Mouse (Mus musculus) hindbrain, embryonic 13.5 days (tissue): Measurements from ENCODE around the gene Ren1. TPM values are rescaled to one million over a fixed set of nuclear protein-coding genes. Genes with fewer than 3 reads are reported as not detected.
A peak's percentile ranks its signal among the peaks of the same experiment; 100 is the strongest.

Source experiments
- ATAC-seq: fragments of 200-750 bp; cut with Nextera tagmentation; 2 replicates; pipeline ENCODE4 v1.8.0; 2017; ENCODE audit warnings: moderate TSS enrichment; ENCODE audit not compliant: low FRiP score
- H3K27ac ChIP-seq: fragments of 300-500 bp; sonication (generic); 2 replicates; pipeline ENCODE4 v1.5.1; 2015; ENCODE audit warnings: inconsistent platforms, mild to moderate bottlenecking, moderate library complexity
- H3K27me3 ChIP-seq: fragments of 300-500 bp; sonication (generic); 2 replicates; pipeline ENCODE4 v1.6.1; 2015; ENCODE audit warnings: mild to moderate bottlenecking, inconsistent platforms
- H3K36me3 ChIP-seq: fragments of 300-500 bp; sonication (generic); 2 replicates; pipeline ENCODE4 v1.6.1; 2015; ENCODE audit warnings: mild to moderate bottlenecking, inconsistent platforms
- H3K4me1 ChIP-seq: fragments of 300-500 bp; sonication (generic); replicated peaks from 2 replicates; pipeline ENCODE4 v1.6.1; 2015; ENCODE audit warnings: inconsistent platforms
- H3K4me2 ChIP-seq: fragments of 300-500 bp; sonication (generic); 2 replicates; pipeline ENCODE4 v1.6.1; 2015; ENCODE audit warnings: inconsistent platforms, mild to moderate bottlenecking, moderate library complexity
- H3K4me3 ChIP-seq: fragments of 300-500 bp; sonication (generic); 2 replicates; pipeline ENCODE4 v1.5.1; 2015; ENCODE audit warnings: mild to moderate bottlenecking, inconsistent platforms
- H3K9ac ChIP-seq: fragments of 300-500 bp; sonication (generic); 2 replicates; pipeline ENCODE4 v1.6.1; 2015; ENCODE audit warnings: mild to moderate bottlenecking, inconsistent platforms
- H3K9me3 ChIP-seq: fragments of 300-500 bp; sonication (generic); 2 replicates; pipeline ENCODE4 v1.6.1; 2016; ENCODE audit warnings: inconsistent platforms
- WGBS: fragments of 180-500 bp; shearing (Covaris S2); methylation state at CpG from one replicate; pipeline ENCODE4 v1.1.7; 2015; 5-methylcytosine and 5-hydroxymethylcytosine counted together
- polyA plus RNA-seq: library from polyadenylated mRNA; unstranded; fragments of >200 nt; fragmentation: Nextera tagmentation; extraction: Ambion mirVana; gene quantifications from 2 replicates; pipeline ENCODE4 v1.2.1, GENCODE M21; 2015

The Ren1 gene
- polyA plus RNA-seq, 1 experiment from 2014 or later, result 4.2 TPM

DNA sequence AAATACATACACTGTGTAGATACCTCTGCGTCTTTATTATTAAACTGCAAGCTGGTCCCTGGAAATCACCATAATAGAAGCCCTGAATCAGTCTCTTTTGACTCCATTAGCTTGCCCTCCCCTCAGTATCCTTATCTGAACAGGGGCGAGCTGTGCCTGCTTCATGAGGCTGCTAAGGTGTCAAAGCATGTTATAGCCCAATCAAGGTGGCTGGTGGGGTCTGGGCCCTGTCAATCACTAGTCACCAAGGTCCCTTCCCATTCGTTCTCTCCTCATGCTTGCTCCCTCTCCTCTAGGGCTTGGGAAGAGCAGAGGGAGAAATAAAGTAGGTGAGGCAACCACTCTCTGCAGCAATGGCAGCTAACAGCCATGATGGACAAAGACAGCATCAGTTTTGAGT is 3.1 kb upstream of the Ren1 start:
- Histone ChIP-seq H3K4me2 (no peak overlapping the region), H3K4me1 (peaks cover 10% of the 10 kb centered on the region), H3K27me3 (no peaks in the 10 kb centered on the region), H3K4me3 (no peak overlapping the region), H3K9ac (no peak overlapping the region), H3K36me3 (no peaks in the 10 kb centered on the region), H3K9me3 (no peaks in the 10 kb centered on the region), H3K27ac (no peak overlapping the region; the same call in 1 of the 2 replicates)
- ATAC-seq, result no peak
- 69% methylated on average over 3 of the region's 3 CpGs for WGBS

DNA sequence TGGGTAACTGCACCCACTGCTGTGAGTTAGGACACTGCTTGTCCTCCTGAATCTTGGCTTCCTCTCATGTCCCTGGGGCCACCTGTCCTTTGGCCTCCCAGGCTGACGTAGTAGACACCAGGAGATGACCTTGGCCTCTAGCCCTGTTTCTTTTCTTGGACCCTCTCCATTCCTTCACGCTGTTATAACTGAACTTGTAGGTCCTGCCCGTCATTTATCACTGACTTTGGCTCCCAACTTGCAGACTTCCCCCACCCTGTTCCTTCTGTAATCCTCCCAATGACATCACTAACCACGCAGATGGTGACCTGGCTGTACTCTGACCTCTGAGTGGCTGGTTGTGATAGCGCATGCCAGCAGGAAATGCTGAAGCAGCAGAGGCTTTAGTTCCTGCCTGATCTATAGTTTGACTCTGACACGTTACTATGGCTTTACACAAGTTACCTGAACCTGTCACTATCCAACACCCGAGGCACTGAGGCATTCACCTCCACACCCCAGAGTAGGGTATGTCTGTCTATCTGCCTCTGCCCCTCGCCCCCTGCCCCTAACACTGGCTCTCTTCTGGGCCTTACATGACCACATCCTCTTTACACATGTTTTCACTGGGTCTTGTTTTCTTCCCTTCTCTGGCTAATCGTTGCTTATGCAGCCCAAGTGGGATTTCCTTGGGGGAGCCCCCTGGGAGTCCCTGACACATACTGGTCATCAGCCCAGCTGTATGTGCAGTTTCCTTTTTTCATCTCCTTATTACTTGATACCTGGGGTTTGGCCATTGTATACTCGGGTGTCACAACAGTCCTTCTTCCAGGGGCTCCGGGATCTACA is 2.4 kb upstream of the Ren1 start:
- Histone ChIP-seq H3K4me3 (no peak overlapping the region), H3K4me2 (no peak overlapping the region), H3K4me1 (peaks cover 10% of the 10 kb centered on the region), H3K9ac (no peak overlapping the region), H3K36me3 (no peaks in the 10 kb centered on the region), H3K27me3 (no peaks in the 10 kb centered on the region), H3K27ac (no peak overlapping the region), H3K9me3 (no peaks in the 10 kb centered on the region)
- ATAC-seq, result no peak
- 77% methylated on average over 11 of the region's 11 CpGs for WGBS

DNA sequence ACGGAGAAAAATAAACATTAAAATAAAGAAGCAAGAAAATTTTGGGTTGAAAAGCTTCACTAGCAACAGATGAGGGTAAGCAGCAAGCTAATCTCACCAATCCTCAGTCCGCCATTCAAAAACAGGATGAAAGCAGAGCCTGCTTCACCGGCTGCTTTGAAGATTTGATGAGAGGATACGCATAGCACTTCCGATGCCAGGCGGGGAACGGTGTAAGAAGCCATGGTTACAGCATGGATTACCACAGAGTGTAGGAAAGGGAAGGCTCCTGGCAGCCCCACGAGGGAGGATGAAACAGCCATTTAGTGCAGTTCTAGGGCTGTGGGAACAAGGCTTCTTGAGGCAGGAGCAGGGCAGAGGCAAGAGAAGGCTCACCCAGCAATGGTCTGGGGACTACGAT is 1.5 kb downstream of the Ren1 start:
- H3K9ac ChIP-seq, result no peak overlapping the region
- ATAC-seq, result no peak
- H3K4me3 ChIP-seq, result no peak overlapping the region
- H3K36me3 ChIP-seq, result no peaks in the 10 kb centered on the region
- no peaks in the 10 kb centered on the region for H3K9me3 ChIP-seq
- WGBS, result 67% methylated on average over 9 of the region's 9 CpGs
- H3K27ac ChIP-seq, result no peak overlapping the region
- peaks cover 16% of the 10 kb centered on the region for H3K27me3 ChIP-seq
- H3K4me1 ChIP-seq, result peaks cover 20% of the 10 kb centered on the region
- no peak overlapping the region for H3K4me2 ChIP-seq

DNA sequence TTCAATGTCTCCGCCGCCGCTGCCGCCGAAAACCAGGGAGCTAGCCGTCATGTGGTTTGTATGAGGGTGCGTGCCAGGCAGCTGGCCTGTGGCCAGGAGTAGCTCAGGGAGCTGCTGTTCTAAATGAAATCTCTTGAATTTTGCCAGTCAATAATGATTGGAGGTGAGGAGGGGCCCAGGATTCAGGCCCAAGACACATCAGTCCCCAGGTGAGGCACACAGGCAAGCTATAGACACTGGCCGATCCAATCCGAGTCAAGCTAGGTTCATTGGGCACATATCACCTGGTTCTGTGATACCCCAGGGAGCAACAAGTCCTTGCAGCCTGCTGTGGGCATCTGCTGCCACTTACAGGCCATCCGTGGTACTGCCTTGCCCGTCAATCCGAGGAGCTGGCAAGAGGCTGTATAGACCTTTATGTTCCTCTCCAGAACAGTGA is 3.1 kb downstream of the Ren1 start:
- Histone ChIP-seq H3K9ac (no peak overlapping the region), H3K9me3 (no peaks in the 10 kb centered on the region), H3K27me3 (peaks cover 25% of the 10 kb centered on the region), H3K4me1 (peaks cover 21% of the 10 kb centered on the region), H3K4me2 (peak overlapping the region; percentile 10; the same call in 1 of the 2 replicates), H3K27ac (no peak overlapping the region), H3K4me3 (no peak overlapping the region), H3K36me3 (no peaks in the 10 kb centered on the region)
- peak; percentile 26; the same call in 1 of the 2 replicates for ATAC-seq
- 39% methylated on average over 12 of the region's 12 CpGs for WGBS

DNA sequence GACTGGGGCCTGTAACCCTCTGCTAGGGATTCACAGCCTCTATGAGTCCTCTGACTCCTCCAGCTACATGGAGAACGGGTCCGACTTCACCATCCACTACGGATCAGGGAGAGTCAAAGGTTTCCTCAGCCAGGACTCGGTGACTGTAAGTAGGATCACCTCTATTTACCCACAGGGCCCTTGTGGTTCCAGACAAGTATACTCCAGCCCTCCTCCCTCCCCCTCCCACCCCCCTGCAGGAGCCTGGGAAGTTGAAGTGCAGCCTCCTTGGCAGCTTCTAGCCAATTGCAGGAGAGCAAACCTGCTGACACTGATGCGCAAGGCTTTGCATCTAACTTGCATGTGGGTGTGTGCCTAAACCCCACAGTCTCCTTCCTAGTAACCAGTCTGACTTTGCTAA is 5.2 kb downstream of the Ren1 start:
- ATAC-seq, result no peak
- Histone ChIP-seq H3K4me1 (peaks cover 14% of the 10 kb centered on the region), H3K9me3 (no peaks in the 10 kb centered on the region), H3K36me3 (no peaks in the 10 kb centered on the region), H3K9ac (no peak overlapping the region), H3K4me3 (no peak overlapping the region), H3K27ac (no peak overlapping the region), H3K27me3 (peaks cover 39% of the 10 kb centered on the region), H3K4me2 (no peak overlapping the region)
- 56% methylated on average over 5 of the region's 5 CpGs for WGBS

DNA sequence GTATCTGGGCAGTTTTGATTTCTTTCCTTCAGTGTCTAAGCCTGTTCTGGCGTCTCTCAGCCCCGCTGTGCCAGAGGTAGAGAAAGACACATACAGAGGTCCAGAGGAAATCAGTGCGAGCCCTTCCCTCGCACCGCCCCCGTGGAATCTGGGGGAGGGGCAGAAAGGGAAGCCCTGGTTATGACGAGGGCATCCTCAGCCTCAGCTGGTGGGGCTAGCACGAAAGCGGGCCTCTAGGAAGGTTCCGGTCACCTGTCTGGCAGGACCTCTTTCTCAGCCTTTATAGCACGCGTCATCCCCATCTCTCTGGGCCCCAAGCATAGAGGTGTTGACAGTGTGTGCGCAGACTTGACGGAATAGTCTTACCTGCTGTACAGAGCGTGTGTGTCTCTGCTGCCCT is 5.6 kb downstream of the Ren1 start:
- ATAC-seq, result no peak
- no peaks in the 10 kb centered on the region for H3K9me3 ChIP-seq
- H3K4me3 ChIP-seq, result no peak overlapping the region
- no peaks in the 10 kb centered on the region for H3K36me3 ChIP-seq
- peaks cover 39% of the 10 kb centered on the region for H3K27me3 ChIP-seq
- H3K4me2 ChIP-seq, result no peak overlapping the region
- no peak overlapping the region for H3K27ac ChIP-seq
- WGBS, result 65% methylated on average over 15 of the region's 15 CpGs
- H3K9ac ChIP-seq, result no peak overlapping the region
- H3K4me1 ChIP-seq, result peaks cover 11% of the 10 kb centered on the region

DNA sequence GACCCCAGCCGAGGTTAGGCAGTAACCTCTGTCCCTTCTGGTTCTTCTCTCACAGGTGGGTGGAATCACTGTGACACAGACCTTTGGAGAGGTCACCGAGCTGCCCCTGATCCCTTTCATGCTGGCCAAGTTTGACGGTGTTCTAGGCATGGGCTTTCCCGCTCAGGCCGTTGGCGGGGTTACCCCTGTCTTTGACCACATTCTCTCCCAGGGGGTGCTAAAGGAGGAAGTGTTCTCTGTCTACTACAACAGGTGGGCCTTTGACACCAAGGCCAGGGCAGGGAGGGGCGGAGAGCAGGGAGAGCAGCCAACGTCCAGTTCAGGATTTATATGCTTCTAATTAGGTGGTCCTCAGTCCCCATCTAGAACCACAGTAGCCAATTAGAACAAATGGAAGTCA is 6.0 kb downstream of the Ren1 start:
- no peak overlapping the region for H3K9ac ChIP-seq
- H3K4me1 ChIP-seq, result peaks cover 11% of the 10 kb centered on the region
- no peak overlapping the region for H3K27ac ChIP-seq
- no peak for ATAC-seq
- H3K36me3 ChIP-seq, result no peaks in the 10 kb centered on the region
- H3K4me2 ChIP-seq, result no peak overlapping the region
- H3K27me3 ChIP-seq, result peaks cover 39% of the 10 kb centered on the region
- WGBS, result 68% methylated on average over 8 of the region's 8 CpGs
- H3K9me3 ChIP-seq, result no peaks in the 10 kb centered on the region
- H3K4me3 ChIP-seq, result no peak overlapping the region

DNA sequence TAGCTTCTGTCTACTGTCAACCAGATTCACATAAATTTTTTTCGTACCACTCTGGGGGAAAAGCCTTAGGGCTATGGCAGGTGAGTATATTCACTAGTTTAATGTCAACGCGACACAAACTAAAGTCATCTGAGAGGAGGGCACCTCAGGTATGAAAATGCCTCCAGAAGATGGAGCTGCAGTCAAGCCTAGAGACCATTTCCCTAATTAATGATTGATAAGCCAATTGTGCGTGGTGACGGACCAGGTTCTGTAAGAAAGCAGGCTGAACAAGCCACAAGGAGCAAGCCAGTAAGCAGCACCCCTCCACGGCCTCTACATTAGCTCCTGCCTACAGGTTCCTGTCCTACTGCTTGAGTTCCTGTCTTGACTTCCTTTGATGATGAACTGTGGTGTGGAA is 10.7 kb downstream of the Ren1 start:
- 89% methylated on average over 6 of the region's 6 CpGs for WGBS
- H3K4me1 ChIP-seq, result peaks cover 21% of the 10 kb centered on the region
- H3K27me3 ChIP-seq, result peaks cover 60% of the 10 kb centered on the region
- H3K27ac ChIP-seq, result no peak overlapping the region
- no peaks in the 10 kb centered on the region for H3K36me3 ChIP-seq
- no peaks in the 10 kb centered on the region for H3K9me3 ChIP-seq
- no peak overlapping the region for H3K9ac ChIP-seq
- ATAC-seq, result no peak
- no peak overlapping the region for H3K4me2 ChIP-seq
- no peak overlapping the region for H3K4me3 ChIP-seq

DNA sequence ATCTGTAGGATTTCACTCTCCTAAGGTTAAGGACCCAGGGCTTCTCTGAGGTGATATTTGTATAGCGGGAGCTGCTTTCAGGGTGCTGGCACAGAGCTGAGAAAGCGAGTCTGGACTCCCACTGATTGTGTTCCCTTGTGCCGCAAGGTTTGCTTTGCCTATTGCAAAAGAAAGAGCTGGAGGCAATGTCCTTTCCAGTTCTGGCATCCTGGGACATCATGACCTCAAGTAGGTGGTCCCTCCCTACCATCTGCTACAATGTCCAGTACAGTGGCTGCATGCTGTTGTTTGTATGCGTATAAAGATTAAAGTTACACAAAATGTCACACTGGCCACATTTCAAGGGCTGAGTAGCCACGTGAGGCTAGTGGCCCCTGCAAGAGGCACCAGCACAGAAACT is 11.8 kb downstream of the Ren1 start:
- H3K9me3 ChIP-seq, result no peaks in the 10 kb centered on the region
- no peak overlapping the region for H3K9ac ChIP-seq
- ATAC-seq, result no peak
- H3K4me1 ChIP-seq, result peaks cover 21% of the 10 kb centered on the region
- H3K4me3 ChIP-seq, result no peak overlapping the region
- 91% methylated on average over 5 of the region's 5 CpGs for WGBS
- no peak overlapping the region for H3K27ac ChIP-seq
- peaks cover 61% of the 10 kb centered on the region for H3K27me3 ChIP-seq
- H3K36me3 ChIP-seq, result no peaks in the 10 kb centered on the region
- H3K4me2 ChIP-seq, result no peak overlapping the region

DNA sequence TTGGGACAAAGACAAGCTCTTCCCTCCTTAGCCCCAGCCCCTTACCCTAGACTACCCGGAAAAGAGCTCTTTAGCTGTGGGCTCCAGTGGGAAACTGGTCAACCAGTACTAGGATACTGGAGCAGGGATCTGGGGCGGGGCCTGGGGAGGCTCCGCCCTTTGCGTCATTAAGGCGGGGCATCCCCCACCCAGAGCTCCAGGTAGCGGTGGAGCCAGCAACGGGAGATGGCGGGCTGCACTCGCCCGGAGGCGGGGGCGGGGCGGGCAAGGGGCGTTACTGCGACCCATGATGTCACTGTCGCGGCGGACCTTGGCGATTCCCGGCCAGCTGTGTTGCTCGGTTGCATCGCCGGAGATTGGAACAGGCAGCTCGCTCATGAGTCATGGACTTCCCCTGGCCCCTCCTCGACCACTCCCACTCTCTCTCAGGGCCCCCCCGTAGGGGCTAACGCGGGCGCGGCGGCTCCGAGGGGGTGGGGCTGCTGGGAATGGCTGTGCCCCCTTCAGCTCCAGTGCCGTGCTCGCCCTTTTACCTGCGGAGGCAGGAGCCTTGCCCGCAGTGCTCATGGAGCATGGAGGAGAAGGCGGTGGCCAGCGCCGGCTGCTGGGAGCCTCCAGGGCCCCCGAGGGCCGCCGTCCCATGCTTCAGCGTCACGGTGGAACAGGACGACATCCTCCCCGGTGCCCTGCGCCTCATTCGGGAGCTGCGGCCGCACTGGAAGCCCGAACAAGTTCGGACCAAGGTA is 13.1 kb downstream of the Ren1 start, which contains the start of gene Etnk2:
Gene Etnk2, plus strand, starts transcription at position 297 of the 746 bp plus-strand sequence.
- ATAC-seq, result peak; percentile 74
- no peaks in the 10 kb centered on the region for H3K36me3 ChIP-seq
- H3K9me3 ChIP-seq, result no peaks in the 10 kb centered on the region
- peak within 1 kb of the TSS; percentile 91 for H3K4me2 ChIP-seq
- peaks cover 33% of the 10 kb centered on the region for H3K4me1 ChIP-seq
- peak within 1 kb of the TSS; percentile 67 for H3K4me3 ChIP-seq
- under 1% methylated on average over 51 of the region's 52 CpGs for WGBS
- peaks cover 54% of the 10 kb centered on the region for H3K27me3 ChIP-seq
- peak within 1 kb of the TSS; percentile 64 for H3K27ac ChIP-seq
- peak within 1 kb of the TSS; percentile 76 for H3K9ac ChIP-seq

DNA sequence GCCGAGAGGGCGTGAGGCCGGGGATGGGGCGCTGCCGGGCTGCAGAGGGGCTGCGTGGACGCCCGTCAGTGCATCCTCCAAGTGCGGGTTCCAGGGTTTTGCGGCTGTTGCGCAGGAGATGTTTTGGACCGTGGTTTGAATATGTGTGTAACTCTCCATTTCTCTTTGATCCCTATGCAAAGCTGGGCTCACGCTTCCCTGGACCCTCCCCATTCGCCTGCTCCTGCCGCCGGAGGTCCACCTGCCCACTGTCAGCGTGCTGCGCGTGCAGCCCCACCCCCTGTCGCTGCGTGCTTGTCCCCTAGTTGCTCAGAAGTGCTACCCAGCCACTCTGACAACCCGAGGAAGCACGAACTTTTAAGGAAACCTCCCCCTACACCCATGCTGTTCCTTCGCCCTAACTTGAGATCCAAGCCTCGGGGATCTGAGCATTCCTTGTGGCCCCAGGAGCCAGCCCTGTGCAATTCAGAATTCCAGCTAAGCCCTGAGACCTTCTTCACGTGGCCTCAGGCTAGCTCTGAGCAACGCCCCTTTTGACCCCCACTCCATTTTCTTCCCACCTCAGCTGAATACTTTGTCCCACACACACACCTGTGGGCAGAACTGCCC is 13.8 kb downstream of the Ren1 start:
- 3% methylated on average over 27 of the region's 27 CpGs for WGBS
- H3K27ac ChIP-seq, result peak overlapping the region; percentile 64; the same call in 1 of the 2 replicates

DNA sequence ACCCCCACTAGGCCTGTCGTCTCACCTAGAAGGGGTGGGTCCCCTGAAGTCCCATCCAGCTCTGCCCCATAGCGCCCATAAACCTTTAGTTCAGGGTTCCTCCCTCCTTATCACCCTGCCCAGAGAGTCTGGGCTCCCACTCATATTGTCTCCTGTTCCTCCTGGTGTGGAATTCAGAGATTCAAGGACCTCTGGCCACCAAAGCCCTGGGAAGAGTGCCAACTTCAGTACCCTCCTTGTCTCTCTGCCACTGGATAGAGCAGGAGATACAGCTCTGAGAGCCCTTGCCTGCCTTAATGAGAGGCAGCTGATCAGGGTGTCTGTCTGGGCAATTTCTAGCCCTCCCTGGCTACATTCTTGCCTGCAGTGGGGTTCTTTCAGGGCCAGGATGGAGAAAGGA is 14.6 kb downstream of the Ren1 start:
- H3K27me3 ChIP-seq, result peaks cover 40% of the 10 kb centered on the region
- no peak for ATAC-seq
- 41% methylated on average over 2 of the region's 2 CpGs for WGBS
- peaks cover 33% of the 10 kb centered on the region for H3K4me1 ChIP-seq
- no peak overlapping the region; the same call in 1 of the 2 replicates for H3K4me2 ChIP-seq
- H3K36me3 ChIP-seq, result no peaks in the 10 kb centered on the region
- H3K9ac ChIP-seq, result peak overlapping the region; percentile 76; the same call in 1 of the 2 replicates
- no peak overlapping the region for H3K27ac ChIP-seq
- H3K9me3 ChIP-seq, result no peaks in the 10 kb centered on the region
- H3K4me3 ChIP-seq, result no peak overlapping the region

More for the DNA sequence above, 13.8 kb downstream of the Ren1 start:
- Histone ChIP-seq H3K9ac (peak overlapping the region; percentile 76), H3K36me3 (no peaks in the 10 kb centered on the region), H3K9me3 (no peaks in the 10 kb centered on the region), H3K4me1 (peaks cover 33% of the 10 kb centered on the region), H3K4me2 (peak overlapping the region; percentile 91), H3K4me3 (peak overlapping the region; percentile 67), H3K27me3 (peaks cover 47% of the 10 kb centered on the region)
- ATAC-seq, result peak; percentile 8; the same call in 1 of the 2 replicates
